8 mouse cellular contexts compared by ENCODE assay signal in genomic region chr4:123254617-123255016, GRCm38 (mm10). TPM values are rescaled to one million over a fixed set of nuclear protein-coding genes. Genes with fewer than 3 reads are reported as not detected.
DNase-seq lines count a peak whose midpoint lies in the region; ATAC-seq and TF ChIP-seq lines count a peak whose summit lies in the region.

No protein-coding gene starts in this region.

- peak; percentile 51 for TF ChIP-seq CTCF in cerebellum, adult 2 months (IDR thresholded peaks at IDR 0.05; ENCODE audit: borderline replicate concordance, insufficient read depth, low read depth, low read length)
- TF ChIP-seq CTCF in cortical plate, adult 2 months (IDR thresholded peaks at IDR 0.05; ENCODE audit: extremely low read depth, insufficient read depth, low read length): peak; percentile 32
- peak; percentile 91 for TF ChIP-seq CTCF in stomach, postnatal 0 days (IDR thresholded peaks at IDR 0.05; ENCODE audit: low read depth)

- ATAC-seq in limb, embryonic 14.5 days (ENCODE audit: low FRiP score, low read depth): no peak
- ATAC-seq in stomach, postnatal 0 days (ENCODE audit: low FRiP score, low TSS enrichment): 0 out of 2 replicates have a peak, but pooled peaks have one; percentile 53

- no peak overlapping the region for H3K9ac ChIP-seq in limb, embryonic 14.5 days (ENCODE audit: low read depth, low read length, severe bottlenecking)
- H3K9ac ChIP-seq in stomach, postnatal 0 days (ENCODE audit: low read length): no peak overlapping the region

- H3K27ac ChIP-seq in cerebellum, adult 2 months (ENCODE audit: insufficient read depth, low read length): no peak overlapping the region
- H3K27ac ChIP-seq in cortical plate, adult 2 months (ENCODE audit: insufficient read depth, low read length): no peak overlapping the region
- no peak overlapping the region for H3K27ac ChIP-seq in limb, embryonic 14.5 days (replicated peaks; ENCODE audit: low read depth, low read length)
- no peak overlapping the region for H3K27ac ChIP-seq in stomach, postnatal 0 days (replicated peaks)

- TF ChIP-seq POLR2A in cerebellum, adult 2 months (IDR thresholded peaks at IDR 0.05; ENCODE audit: borderline replicate concordance, insufficient read depth, low read length): no peak
- TF ChIP-seq POLR2A in cortical plate, adult 2 months (IDR thresholded peaks at IDR 0.05; ENCODE audit: extremely low read depth, insufficient read depth, low read length): no peak
- no peak for TF ChIP-seq POLR2A in limb, embryonic 14.5 days (IDR thresholded peaks at IDR 0.05; ENCODE audit: borderline replicate concordance, extremely low read depth, insufficient read depth, insufficient read length)

- intact Hi-C loops in left cerebral cortex, postnatal 14 days (cut with DNase I): loop anchor here (2.0 to 10.0 kb wide), 3 partner anchors 36 to 260 kb away; partner anchors contain the start of gene Mycl

- TF ChIP-seq EP300 in stomach, postnatal 0 days (optimal IDR thresholded peaks at IDR 0.05): no peak

- 6% methylated on average over 5 of the region's 5 CpGs for WGBS in cerebellum, adult 2 months
- WGBS in limb, embryonic 14.5 days: 18% methylated on average over 5 of the region's 5 CpGs
- WGBS in stomach, postnatal 0 days: 12% methylated on average over 5 of the region's 5 CpGs

- no peak overlapping the region for H3K4me2 ChIP-seq in limb, embryonic 14.5 days (replicated peaks; ENCODE audit: low read depth, low read length, severe bottlenecking)
- no peak overlapping the region for H3K4me2 ChIP-seq in stomach, postnatal 0 days (replicated peaks; ENCODE audit: low read depth)

- H3K4me3 ChIP-seq in cerebellum, adult 2 months (replicated peaks; ENCODE audit: insufficient read depth, low read depth, low read length): no peak overlapping the region
- H3K4me3 ChIP-seq in cortical plate, adult 2 months (ENCODE audit: insufficient read depth, low read length): no peak overlapping the region
- H3K4me3 ChIP-seq in limb, embryonic 14.5 days (replicated peaks; ENCODE audit: low read length): no peak overlapping the region
- H3K4me3 ChIP-seq in stomach, postnatal 0 days (ENCODE audit: low read depth, low read length): no peak overlapping the region

- peak in 1 of 2 experiments; percentile 61 for DNase-seq in cerebellum, adult 2 months
- no peak for DNase-seq in cerebellum, postnatal 36 days
- DNase-seq in left cerebral cortex, postnatal 14 days (ENCODE audit: low spot score in 2 of 2): peak; percentile 48 to 67
- no peak for DNase-seq in left cerebral cortex, adult 18-20 months (ENCODE audit: low spot score in 2 of 2)
- peak; percentile 84 for DNase-seq in limb, embryonic 14.5 days (ENCODE audit: low spot score)
- no peak for DNase-seq in stomach, postnatal 0 days (ENCODE audit: low spot score)
- DNase-seq in adrenal gland, postnatal 25 days: no peak

- H3K9me3 ChIP-seq in limb, embryonic 14.5 days (ENCODE audit: control insufficient read depth, low read length): no peaks in the 10 kb centered on the region
- no peaks in the 10 kb centered on the region for H3K9me3 ChIP-seq in stomach, postnatal 0 days (ENCODE audit: control insufficient read depth, low read length)

- H3K4me1 ChIP-seq in cerebellum, adult 2 months (ENCODE audit: control insufficient read depth, insufficient read depth, low read length): 0 out of 2 replicates have a peak, but pooled peaks cover 5% of the 10 kb centered on the region
- H3K4me1 ChIP-seq in cortical plate, adult 2 months (ENCODE audit: control insufficient read depth, insufficient read depth, low read length): no peaks in the 10 kb centered on the region
- H3K4me1 ChIP-seq in limb, embryonic 14.5 days (ENCODE audit: control insufficient read depth, insufficient read depth, low read length): no peaks in the 10 kb centered on the region
- no peaks in the 10 kb centered on the region for H3K4me1 ChIP-seq in stomach, postnatal 0 days (replicated peaks; ENCODE audit: control insufficient read depth, insufficient read depth)

- no peaks in the 10 kb centered on the region for H3K36me3 ChIP-seq in limb, embryonic 14.5 days (ENCODE audit: control insufficient read depth, insufficient read depth, low read length)
- H3K36me3 ChIP-seq in stomach, postnatal 0 days (ENCODE audit: control insufficient read depth, insufficient read depth, low read length): no peaks in the 10 kb centered on the region

- no peaks in the 10 kb centered on the region for H3K27me3 ChIP-seq in cerebellum, adult 2 months (ENCODE audit: control insufficient read depth, insufficient read depth, low read length)
- no peaks in the 10 kb centered on the region for H3K27me3 ChIP-seq in limb, embryonic 14.5 days (ENCODE audit: control insufficient read depth, insufficient read depth, low read length)
- H3K27me3 ChIP-seq in stomach, postnatal 0 days (ENCODE audit: control insufficient read depth, insufficient read depth, low read length): no peaks in the 10 kb centered on the region

RNA-seq across cellular contexts. Expression of gene Pabpc4, which starts 7.5 kb away (rescaled TPM):
- polyA plus RNA-seq in cerebellum, adult 2 months (2012; rRNA removed): 30.8 and 32.3 TPM in 2 replicates
- 10 to 100 TPM; 37.2 to 39.2 TPM for total RNA-seq in left cerebral cortex, postnatal 14 days (2021)
- 10 to 100 TPM; 40.3 to 42.2 TPM for total RNA-seq in left cerebral cortex, adult 18-20 months (2021)
- 35.3 and 35.6 TPM in 2 replicates for polyA plus RNA-seq in cortical plate, adult 2 months (2012; rRNA removed)
- polyA plus RNA-seq in limb, embryonic 14.5 days (2012; rRNA removed): 147 and 207 TPM in 2 replicates
- 57.2 and 59.1 TPM in 2 replicates for polyA plus RNA-seq in limb, embryonic 14.5 days (2014; fragmentation: Nextera tagmentation; extraction: Ambion mirVana)
- polyA plus RNA-seq in stomach, postnatal 0 days (2015; fragmentation: Nextera tagmentation; extraction: Ambion mirVana): 14.6 and 15.7 TPM in 2 replicates
- 97.7 and 112 TPM in 2 replicates for total RNA-seq in adrenal gland, postnatal 25 days (2021)

RNA-seq across cellular contexts. Expression of gene Heyl, which starts 21.3 kb away (rescaled TPM):
- polyA plus RNA-seq in cerebellum, adult 2 months (2012; rRNA removed): 3.1 and 3.5 TPM in 2 replicates
- total RNA-seq in left cerebral cortex, postnatal 14 days (2021): 1 to 10 TPM; 6.4 to 7.1 TPM
- 1 to 10 TPM; 3.5 to 3.9 TPM for total RNA-seq in left cerebral cortex, adult 18-20 months (2021)
- 2.0 TPM in 2 replicates for polyA plus RNA-seq in cortical plate, adult 2 months (2012; rRNA removed)
- polyA plus RNA-seq in limb, embryonic 14.5 days (2012; rRNA removed): 8.9 and 11.1 TPM in 2 replicates
- polyA plus RNA-seq in limb, embryonic 14.5 days (2014; fragmentation: Nextera tagmentation; extraction: Ambion mirVana): 9.6 and 13.2 TPM in 2 replicates
- polyA plus RNA-seq in stomach, postnatal 0 days (2015; fragmentation: Nextera tagmentation; extraction: Ambion mirVana): 4.9 and 6.0 TPM in 2 replicates
- total RNA-seq in adrenal gland, postnatal 25 days (2021): 3.8 and 4.0 TPM in 2 replicates

RNA-seq across cellular contexts. Expression of gene Nt5c1a, which starts 53.3 kb away (rescaled TPM):
- polyA plus RNA-seq in cerebellum, adult 2 months (2012; rRNA removed): 9.8 and 12.8 TPM in 2 replicates
- total RNA-seq in left cerebral cortex, postnatal 14 days (2021): 10 to 100 TPM; 10.1 to 11.0 TPM
- total RNA-seq in left cerebral cortex, adult 18-20 months (2021): 10 to 100 TPM; 10.5 to 13.4 TPM
- 3.3 and 3.7 TPM in 2 replicates for polyA plus RNA-seq in cortical plate, adult 2 months (2012; rRNA removed)
- polyA plus RNA-seq in limb, embryonic 14.5 days (2012; rRNA removed): 0.05 TPM in 1 of 2 replicates, not detected in the other
- not detected in 2 replicates for polyA plus RNA-seq in limb, embryonic 14.5 days (2014; fragmentation: Nextera tagmentation; extraction: Ambion mirVana)
- not detected in 2 replicates for polyA plus RNA-seq in stomach, postnatal 0 days (2015; fragmentation: Nextera tagmentation; extraction: Ambion mirVana)
- total RNA-seq in adrenal gland, postnatal 25 days (2021): 42.0 and 42.8 TPM in 2 replicates

Comparison
In these comparisons a context has a peak if more than half of its experiments do, and no peak if none do; other contexts are left out.
1. DNase-seq: peak in left cerebral cortex, postnatal 14 days (2 of 2) and limb, embryonic 14.5 days (single experiment); none in cerebellum, postnatal 36 days (0 of 2), left cerebral cortex, adult 18-20 months (0 of 2), stomach, postnatal 0 days (single experiment) and adrenal gland, postnatal 25 days (single experiment).
2. CTCF ChIP-seq: peak in every context shown above with its lines; median percentile 91 in stomach, postnatal 0 days; 51 in cerebellum, adult 2 months; 32 in cortical plate, adult 2 months.